Mouse (Mus musculus) ovary, postnatal 36 days (tissue): ENCODE data around the gene Olfr1446.

Experiments used
- DNase-seq: peaks from one replicate; pipeline ENCODE4 v3.0.0; 2022; ENCODE audit warnings: low spot score, mixed read lengths

Gene Olfr1446

DNA sequence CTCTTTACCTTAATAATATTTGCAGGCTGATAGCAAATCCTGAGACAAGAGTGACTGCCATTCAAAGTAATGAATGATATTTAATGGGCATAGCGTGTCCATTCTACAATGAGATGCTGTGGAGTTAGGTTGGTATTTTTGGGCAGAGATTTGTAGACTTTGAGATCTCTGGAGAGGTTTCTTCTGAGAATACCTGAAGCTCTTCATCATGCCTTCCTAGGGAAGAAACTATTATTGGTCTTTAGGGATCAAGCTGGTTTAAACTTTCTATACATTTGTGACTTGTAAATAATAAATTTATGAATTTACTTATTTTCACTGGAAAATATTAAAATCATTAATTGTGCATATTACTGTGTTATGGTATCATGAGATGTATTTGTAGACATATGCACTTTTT lies at the start of gene Olfr1446:
Gene Olfr1446, minus strand, starts transcription at position 101 of the 400 bp plus-strand sequence.
- no peak for DNase-seq

GRCm38 (mm10) chr19:12930540-12930939 lies 37.2 kb upstream of the Olfr1446 start, which contains the start of gene Olfr1449:
Gene Olfr1449 (plus strand): TSS chr19:12930840.
- no peak for DNase-seq

- DNase-seq: no peak
Observed at GRCm38 (mm10) chr19:12924319-12924718, 31.0 kb upstream of the Olfr1446 start, which contains the start of gene Olfr1448. Gene Olfr1448 (minus strand): TSS chr19:12924419.

DNA sequence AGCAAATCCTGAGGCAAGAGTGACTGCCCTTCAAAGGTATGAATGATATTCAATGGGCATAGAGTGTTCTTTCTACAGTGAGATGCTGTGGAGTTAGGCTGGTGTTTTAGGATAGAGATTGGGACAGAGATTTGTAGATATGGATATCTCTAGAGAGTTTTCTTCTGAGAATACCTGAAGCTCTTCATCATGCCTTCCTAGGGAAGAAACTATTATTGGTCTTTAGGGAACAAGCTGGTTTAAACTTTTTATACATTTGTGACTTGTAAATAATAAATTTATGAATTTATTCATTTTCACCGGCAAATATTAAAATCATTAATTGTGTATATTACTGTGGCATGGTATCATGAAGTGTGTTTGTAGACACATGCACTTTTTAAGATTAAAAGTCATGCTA lies 10.3 kb upstream of the Olfr1446 start, which contains the start of gene Olfr1447:
Gene Olfr1447, minus strand, starts transcription at position 101 of the 400 bp plus-strand sequence.
- DNase-seq: no peak

GRCm38 (mm10) chr19:12883555-12883954 lies 9.8 kb downstream of the Olfr1446 start, which contains the start of gene Olfr1445:
Gene Olfr1445 (plus strand): TSS chr19:12883855.
- no peak for DNase-seq

DNA sequence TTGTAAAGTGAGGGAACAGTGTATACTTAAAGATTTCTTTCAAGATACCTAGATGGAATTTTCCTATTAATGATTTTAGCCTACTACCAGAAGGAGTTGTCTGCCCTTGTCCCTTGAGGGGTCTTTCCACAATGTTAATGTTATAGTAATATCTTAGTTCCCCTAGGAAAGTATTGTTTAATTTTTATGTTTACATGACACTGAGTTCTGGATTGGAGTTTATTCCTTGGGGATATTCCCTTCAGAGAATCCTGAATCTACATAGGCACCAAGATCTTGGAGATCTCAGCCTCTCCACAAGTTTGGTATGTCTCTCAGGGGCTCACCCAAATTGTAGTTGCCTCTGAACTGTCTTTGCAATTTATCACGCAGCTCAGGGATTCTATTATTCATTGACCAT lies 36.3 kb downstream of the Olfr1446 start, which contains the start of gene Olfr1444:
Gene Olfr1444, plus strand, starts transcription at position 301 of the 400 bp plus-strand sequence.
- DNase-seq: no peak

- no peak for DNase-seq
Observed at GRCm38 (mm10) chr19:12846382-12846781, 46.9 kb downstream of the Olfr1446 start, which contains the start of gene Gm5244. Gene Gm5244 (plus strand): TSS chr19:12846682.

DNA sequence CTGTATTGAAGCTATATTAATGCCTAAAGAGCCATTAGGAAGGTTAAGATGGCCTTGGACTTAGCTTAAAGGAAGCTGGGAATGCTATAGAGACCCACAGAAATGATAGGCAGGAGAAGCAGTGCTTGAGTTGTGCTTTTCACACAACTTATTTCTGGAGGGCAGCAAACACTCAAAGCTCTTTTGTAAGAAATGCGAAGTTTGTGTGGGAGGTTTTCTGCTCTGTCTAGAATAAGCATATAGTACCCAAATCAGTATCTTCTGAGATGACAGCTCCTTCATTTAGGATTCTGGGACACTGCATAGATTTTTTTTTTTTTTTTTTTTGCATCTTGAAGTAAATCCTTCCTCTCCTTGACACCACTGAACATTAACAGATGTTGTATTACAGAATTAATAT lies 54.8 kb downstream of the Olfr1446 start:
- DNase-seq: no peak
